Comparison of ENCODE assay signal across 8 mouse cellular contexts in the genomic region with DNA sequence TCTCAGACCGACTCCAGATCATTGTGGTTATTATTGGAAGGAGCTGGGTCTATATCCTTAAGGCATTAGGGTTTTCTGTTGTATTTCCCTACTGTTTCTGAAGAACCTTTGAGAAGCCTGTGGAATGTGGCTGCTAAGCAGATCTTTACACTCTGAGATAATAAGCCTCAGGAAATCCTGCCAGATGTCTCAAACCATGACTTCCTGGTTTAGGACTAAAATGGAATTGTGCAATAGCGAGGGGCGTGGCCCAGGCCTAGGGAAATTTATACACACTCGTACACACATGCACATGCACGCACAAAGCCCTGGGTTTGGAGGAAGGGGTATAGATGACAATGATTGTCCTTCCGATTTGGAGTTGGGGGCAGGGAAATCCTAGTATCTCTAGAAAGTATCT. TPM values are rescaled to one million over a fixed set of nuclear protein-coding genes. Genes with fewer than 3 reads are reported as not detected.
DNase-seq lines count a peak whose midpoint lies in the region; ATAC-seq lines count a peak whose summit lies in the region.

No protein-coding gene starts in this region.

- no peak for ATAC-seq in embryonic facial prominence, embryonic 14.5 days (ENCODE audit: low read depth)
- ATAC-seq in intestine, embryonic 16.5 days = peak; percentile 68
- 0 out of 2 replicates have a peak, but pooled peaks have one; percentile 49 for ATAC-seq in lung, embryonic 15.5 days (ENCODE audit: borderline replicate concordance, extremely low read depth, low FRiP score, low TSS enrichment)
- no peak for ATAC-seq in neural tube, embryonic 15.5 days (ENCODE audit: low FRiP score)

- H3K4me1 ChIP-seq in embryonic facial prominence, embryonic 14.5 days (ENCODE audit: control insufficient read depth, insufficient read depth, low read length) = no peaks in the 10 kb centered on the region
- H3K4me1 ChIP-seq in intestine, embryonic 16.5 days (ENCODE audit: control insufficient read depth, insufficient read depth, low read length) = peaks cover 3% of the 10 kb centered on the region; the same call in 1 of the 2 replicates
- 0 out of 2 replicates have a peak, but pooled peaks cover 7% of the 10 kb centered on the region for H3K4me1 ChIP-seq in lung, embryonic 15.5 days
- no peaks in the 10 kb centered on the region for H3K4me1 ChIP-seq in hindbrain, embryonic 10.5 days (replicated peaks)
- no peaks in the 10 kb centered on the region for H3K4me1 ChIP-seq in neural tube, embryonic 15.5 days

- H3K4me2 ChIP-seq in embryonic facial prominence, embryonic 14.5 days (ENCODE audit: low read depth, low read length) = no peak overlapping the region
- H3K4me2 ChIP-seq in intestine, embryonic 16.5 days (ENCODE audit: low read depth, low read length) = no peak overlapping the region
- H3K4me2 ChIP-seq in lung, embryonic 15.5 days = no peak overlapping the region
- H3K4me2 ChIP-seq in neural tube, embryonic 15.5 days = no peak overlapping the region

- no peak overlapping the region for H3K4me3 ChIP-seq in embryonic facial prominence, embryonic 14.5 days (ENCODE audit: low read depth, low read length)
- no peak overlapping the region for H3K4me3 ChIP-seq in intestine, embryonic 16.5 days (ENCODE audit: low read length)
- H3K4me3 ChIP-seq in lung, embryonic 15.5 days = no peak overlapping the region
- no peak overlapping the region for H3K4me3 ChIP-seq in hindbrain, embryonic 10.5 days
- no peak overlapping the region for H3K4me3 ChIP-seq in neural tube, embryonic 15.5 days (replicated peaks)

- H3K27me3 ChIP-seq in embryonic facial prominence, embryonic 14.5 days (replicated peaks; ENCODE audit: control insufficient read depth, insufficient read depth, low read length) = no peaks in the 10 kb centered on the region
- no peaks in the 10 kb centered on the region for H3K27me3 ChIP-seq in intestine, embryonic 16.5 days (replicated peaks; ENCODE audit: control insufficient read depth, insufficient read depth, low read length)
- no peaks in the 10 kb centered on the region for H3K27me3 ChIP-seq in lung, embryonic 15.5 days
- no peaks in the 10 kb centered on the region for H3K27me3 ChIP-seq in hindbrain, embryonic 10.5 days (ENCODE audit: insufficient read depth, poor library complexity, severe bottlenecking)
- H3K27me3 ChIP-seq in neural tube, embryonic 15.5 days (replicated peaks) = no peaks in the 10 kb centered on the region

- no peak overlapping the region for H3K9ac ChIP-seq in embryonic facial prominence, embryonic 14.5 days (ENCODE audit: low read depth, low read length)
- H3K9ac ChIP-seq in intestine, embryonic 16.5 days (ENCODE audit: low read depth, low read length) = no peak overlapping the region
- H3K9ac ChIP-seq in lung, embryonic 15.5 days = no peak overlapping the region
- no peak overlapping the region for H3K9ac ChIP-seq in neural tube, embryonic 15.5 days (replicated peaks)

- 73% methylated on average over 6 of the region's 6 CpGs for WGBS in embryonic facial prominence, embryonic 14.5 days
- 65% methylated on average over 6 of the region's 6 CpGs for WGBS in intestine, embryonic 16.5 days
- 70% methylated on average over 6 of the region's 6 CpGs for WGBS in lung, embryonic 15.5 days
- WGBS in hindbrain, embryonic 10.5 days = 87% methylated on average over 6 of the region's 6 CpGs
- 88% methylated on average over 6 of the region's 6 CpGs for WGBS in neural tube, embryonic 15.5 days

- peak; percentile 10 for DNase-seq in thymus, postnatal 25 days
- DNase-seq in thymus, postnatal 0 days (ENCODE audit: low spot score) = no peak
- DNase-seq in embryonic facial prominence, embryonic 14.5 days (ENCODE audit: low spot score) = peak; percentile 86
- no peak for DNase-seq in ovary, postnatal 14 days (ENCODE audit: low spot score)
- DNase-seq in hindbrain, embryonic 10.5 days (ENCODE audit: low spot score) = no peak

- H3K27ac ChIP-seq in embryonic facial prominence, embryonic 14.5 days (replicated peaks; ENCODE audit: low read depth, low read length) = 0 out of 2 replicates have a peak overlapping the region, but pooled peaks have one; percentile 21
- no peak overlapping the region; the same call in 1 of the 2 replicates for H3K27ac ChIP-seq in intestine, embryonic 16.5 days (ENCODE audit: low read length)
- H3K27ac ChIP-seq in lung, embryonic 15.5 days = peak overlapping the region; percentile 72; the same call in 1 of the 2 replicates
- H3K27ac ChIP-seq in hindbrain, embryonic 10.5 days = no peak overlapping the region
- H3K27ac ChIP-seq in neural tube, embryonic 15.5 days (replicated peaks) = no peak overlapping the region

- 0 out of 2 replicates have a peak, but pooled peaks cover 5% of the 10 kb centered on the region for H3K36me3 ChIP-seq in embryonic facial prominence, embryonic 14.5 days (ENCODE audit: control insufficient read depth, insufficient read depth, low read length)
- H3K36me3 ChIP-seq in intestine, embryonic 16.5 days (ENCODE audit: control insufficient read depth, insufficient read depth, low read length) = no peaks in the 10 kb centered on the region
- H3K36me3 ChIP-seq in lung, embryonic 15.5 days = peaks cover 12% of the 10 kb centered on the region; the same call in 1 of the 2 replicates
- H3K36me3 ChIP-seq in hindbrain, embryonic 10.5 days = peaks cover 8% of the 10 kb centered on the region
- peaks cover 7% of the 10 kb centered on the region for H3K36me3 ChIP-seq in neural tube, embryonic 15.5 days

- no peaks in the 10 kb centered on the region for H3K9me3 ChIP-seq in embryonic facial prominence, embryonic 14.5 days (ENCODE audit: control insufficient read depth, low read length)
- no peaks in the 10 kb centered on the region for H3K9me3 ChIP-seq in intestine, embryonic 16.5 days (ENCODE audit: control insufficient read depth, low read length)
- no peaks in the 10 kb centered on the region for H3K9me3 ChIP-seq in lung, embryonic 15.5 days
- no peaks in the 10 kb centered on the region for H3K9me3 ChIP-seq in hindbrain, embryonic 10.5 days
- H3K9me3 ChIP-seq in neural tube, embryonic 15.5 days (replicated peaks) = no peaks in the 10 kb centered on the region

RNA-seq across cellular contexts. Expression of gene Coro6, which starts 52.3 kb away (rescaled TPM):
- not detected in 2 replicates for polyA plus RNA-seq in thymus, postnatal 0 days (2015; fragmentation: Nextera tagmentation; extraction: Ambion mirVana)
- polyA plus RNA-seq in embryonic facial prominence, embryonic 14.5 days (2014; fragmentation: Nextera tagmentation; extraction: Ambion mirVana) = 4.4 and 7.2 TPM in 2 replicates
- polyA plus RNA-seq in intestine, embryonic 16.5 days (2015; fragmentation: Nextera tagmentation; extraction: Ambion mirVana) = not detected in 2 replicates
- polyA plus RNA-seq in lung, embryonic 15.5 days (2015; fragmentation: Nextera tagmentation; extraction: Ambion mirVana) = 0.78 and 0.97 TPM in 2 replicates
- polyA plus RNA-seq in hindbrain, embryonic 10.5 days (2016; fragmentation: Nextera tagmentation; extraction: Ambion mirVana) = 0.05 and 0.16 TPM in 2 replicates
- polyA plus RNA-seq in neural tube, embryonic 15.5 days (2015; fragmentation: Nextera tagmentation; extraction: Ambion mirVana) = 1.3 and 1.5 TPM in 2 replicates

Comparison
In these comparisons a context has a peak if more than half of its experiments do, and no peak if none do; other contexts are left out.
1. DNase-seq: peak in thymus, postnatal 25 days (single experiment) and embryonic facial prominence, embryonic 14.5 days (single experiment); none in thymus, postnatal 0 days (single experiment), ovary, postnatal 14 days (single experiment) and hindbrain, embryonic 10.5 days (single experiment).
2. ATAC-seq: peak in intestine, embryonic 16.5 days (single experiment) and lung, embryonic 15.5 days (single experiment); none in embryonic facial prominence, embryonic 14.5 days (single experiment) and neural tube, embryonic 15.5 days (single experiment).
3. H3K27ac ChIP-seq: peak in embryonic facial prominence, embryonic 14.5 days (single experiment) and lung, embryonic 15.5 days (single experiment); none in intestine, embryonic 16.5 days (single experiment), hindbrain, embryonic 10.5 days (single experiment) and neural tube, embryonic 15.5 days (single experiment).